Mouse (Mus musculus): ENCODE data around the gene Olfr1049.
"Not testable (repeated sequence)": the region's sequence is repeated elsewhere in the genome, so short reads cannot be mapped to it uniquely, and the experiment has no call there.

Gene Olfr1049

GRCm38 (mm10) chr2:86258228-86258627, at the start of gene Olfr1049:
Gene Olfr1049 (minus strand): TSS chr2:86258328.
- DNase-seq (ENCODE audit: low read depth, low spot score), result not testable (repeated sequence)

- no peak for DNase-seq (ENCODE audit: low read depth, low spot score)
These were observed 34.0 kb upstream of the Olfr1049 start, which contains the start of gene Olfr1052 for GRCm38 (mm10) chr2:86292155-86292554. Gene Olfr1052 (plus strand): TSS chr2:86292455.

- not testable (repeated sequence) for DNase-seq (ENCODE audit: low read depth, low spot score)
These were observed 20.9 kb upstream of the Olfr1049 start, which contains the start of gene Olfr1051 for GRCm38 (mm10) chr2:86278988-86279387. Gene Olfr1051 (minus strand): TSS chr2:86279088.

- DNase-seq (ENCODE audit: low read depth, low spot score), result no peak
These were observed 17.9 kb downstream of the Olfr1049 start, which contains the start of gene Olfr1048 for GRCm38 (mm10) chr2:86240189-86240588. Gene Olfr1048 (minus strand): TSS chr2:86240289.

GRCm38 (mm10) chr2:86231301-86231700, 26.8 kb downstream of the Olfr1049 start, which contains the start of gene Olfr1047:
Gene Olfr1047 (minus strand): TSS chr2:86231401.
- DNase-seq (ENCODE audit: low read depth, low spot score), result no peak

- DNase-seq (ENCODE audit: low read depth, low spot score), result no peak
These were observed 38.9 kb downstream of the Olfr1049 start, which contains the start of gene Olfr1046 for GRCm38 (mm10) chr2:86219214-86219613. Gene Olfr1046 (minus strand): TSS chr2:86219314.

Measured in ZHBTc4 (cell line).